Mouse (Mus musculus) liver, postnatal 0 days (tissue): ENCODE measurements around the gene Sergef. TPM values are rescaled to one million over a fixed set of nuclear protein-coding genes. Genes with fewer than 3 reads are reported as not detected.

ENCODE experiments used
- ATAC-seq: fragments of 200-750 bp; cut with Nextera tagmentation; 2 replicates; pipeline ENCODE4 v1.8.0; 2017; ENCODE audit warnings: mild to moderate bottlenecking, moderate library complexity
- DNase-seq: peaks from one replicate; pipeline ENCODE4 v3.0.0-alpha.2; 2016
- H3K27ac ChIP-seq: fragments of 300-500 bp; sonication (generic); 2 replicates; pipeline ENCODE4 v1.5.1; 2014; ENCODE audit warnings: antibody characterized with exemption, moderate library complexity, mild to moderate bottlenecking, low read depth
- H3K27me3 ChIP-seq: fragments of 300-500 bp; sonication (generic); 2 replicates; pipeline ENCODE4 v1.6.1; 2014; ENCODE audit warnings: low read length, control low read depth, mixed read lengths; ENCODE audit not compliant: insufficient read depth
- H3K36me3 ChIP-seq: fragments of 300-500 bp; sonication (generic); replicated peaks from 2 replicates; pipeline ENCODE4 v1.6.1; 2014; ENCODE audit warnings: mild to moderate bottlenecking, control low read depth, low read length, moderate library complexity, mixed read lengths; ENCODE audit not compliant: insufficient read depth
- H3K4me1 ChIP-seq: fragments of 300-500 bp; sonication (generic); 2 replicates; pipeline ENCODE4 v1.6.1; 2014; ENCODE audit warnings: antibody characterized with exemption, mild to moderate bottlenecking, control low read depth; ENCODE audit not compliant: insufficient read depth
- H3K4me2 ChIP-seq: fragments of 300-500 bp; sonication (generic); 2 replicates; pipeline ENCODE4 v1.6.1; 2014; ENCODE audit warnings: low read depth, mild to moderate bottlenecking, low read length, moderate library complexity, mixed read lengths
- H3K4me3 ChIP-seq: fragments of 300-500 bp; sonication (generic); 2 replicates; pipeline ENCODE4 v1.5.1; 2014; ENCODE audit warnings: low read depth, low read length
- H3K9ac ChIP-seq: fragments of 300-500 bp; sonication (generic); replicated peaks from 2 replicates; pipeline ENCODE4 v1.6.1; 2014; ENCODE audit warnings: mild to moderate bottlenecking, moderate library complexity
- H3K9me3 ChIP-seq: fragments of 300-500 bp; sonication (generic); 2 replicates; pipeline ENCODE4 v1.6.1; 2016; ENCODE audit warnings: mild to moderate bottlenecking, control low read depth, low read length, mixed read lengths
- CTCF ChIP-seq: sonication (generic); IDR thresholded peaks from 2 replicates; pipeline ENCODE4 v1.5.1; 2016; ENCODE audit warnings: antibody characterized with exemption, low read depth
- EP300 ChIP-seq: IDR thresholded peaks from 2 replicates; pipeline ENCODE4 v1.6.1; 2016; ENCODE audit warnings: antibody characterized with exemption, low read depth, mild to moderate bottlenecking
- WGBS: fragments of 180-500 bp; shearing (Covaris S2); extraction: QIAGEN DNeasy Blood & Tissue Kit; methylation state at CpG from one replicate; pipeline ENCODE4 v1.1.7; 2014; ENCODE audit not compliant: insufficient replicate concordance; 5-methylcytosine and 5-hydroxymethylcytosine counted together
- polyA plus RNA-seq: library from polyadenylated mRNA; unstranded; fragments of >200 nt; fragmentation: Nextera tagmentation; extraction: Ambion mirVana; gene quantifications from 2 replicates; pipeline ENCODE4 v1.2.1, GENCODE M21; 2015

Gene Sergef
- polyA plus RNA-seq, 1 experiment from 2014 or later, result 4.3 TPM

- H3K27me3 ChIP-seq, result peaks cover 69% of the 10 kb centered on the region
- TF ChIP-seq CTCF, result peak; percentile 23; the same call in 1 of the 2 replicates
- TF ChIP-seq EP300, result no peak
- H3K9ac ChIP-seq, result no peak overlapping the region
- 4% methylated on average over 55 of the region's 64 CpGs for WGBS
- ATAC-seq (peak; percentile 13; the same call in 1 of the 2 replicates), DNase-seq (no peak)
- H3K4me1 ChIP-seq, result peaks cover 8% of the 10 kb centered on the region
- H3K4me3 ChIP-seq, result no peak overlapping the region
- peak overlapping the region; percentile 67; the same call in 1 of the 2 replicates for H3K4me2 ChIP-seq
- H3K27ac ChIP-seq, result no peak overlapping the region
- H3K9me3 ChIP-seq, result no peaks in the 10 kb centered on the region
- H3K36me3 ChIP-seq, result no peaks in the 10 kb centered on the region
Measured at GRCm38 (mm10) chr7:46396928-46397731, 242.5 kb downstream of the Sergef start.

GRCm38 (mm10) chr7:46396231-46396927 is 243.2 kb downstream of the Sergef start, which contains the start of gene Kcnc1:
Gene Kcnc1, plus strand, starts transcription at chr7:46396497.
- Histone ChIP-seq H3K27ac (no peak within 1 kb of the TSS), H3K27me3 (peaks cover 69% of the 10 kb centered on the region), H3K9me3 (no peaks in the 10 kb centered on the region), H3K36me3 (no peaks in the 10 kb centered on the region), H3K4me2 (peak within 1 kb of the TSS; percentile 67), H3K4me3 (peak within 1 kb of the TSS; percentile 34; the same call in 1 of the 2 replicates), H3K4me1 (peaks cover 8% of the 10 kb centered on the region), H3K9ac (no peak within 1 kb of the TSS)
- ATAC-seq, result peak; percentile 82
- peak; percentile 84 for DNase-seq
- 7% methylated on average over 45 of the region's 93 CpGs for WGBS
- no peak for TF ChIP-seq CTCF
- no peak for TF ChIP-seq EP300

GRCm38 (mm10) chr7:46395571-46395970 is 244.0 kb downstream of the Sergef start:
- Histone ChIP-seq H3K9me3 (no peaks in the 10 kb centered on the region), H3K27me3 (peaks cover 69% of the 10 kb centered on the region), H3K4me3 (no peak overlapping the region), H3K27ac (no peak overlapping the region), H3K4me1 (peaks cover 8% of the 10 kb centered on the region), H3K36me3 (no peaks in the 10 kb centered on the region), H3K4me2 (no peak overlapping the region), H3K9ac (no peak overlapping the region)
- ATAC-seq, result no peak
- WGBS, result 36% methylated on average over 6 of the region's 6 CpGs
- DNase-seq, result no peak
- TF ChIP-seq CTCF (no peak), EP300 (no peak)

- ATAC-seq, result no peak
- 67% methylated on average over 4 of the region's 4 CpGs for WGBS
Measured at GRCm38 (mm10) chr7:46394933-46395332, 244.7 kb downstream of the Sergef start.

GRCm38 (mm10) chr7:46393718-46394511 is 245.7 kb downstream of the Sergef start:
- TF ChIP-seq CTCF (no peak), EP300 (no peak)
- Histone ChIP-seq H3K4me1 (peaks cover 8% of the 10 kb centered on the region), H3K27ac (no peak overlapping the region), H3K27me3 (peaks cover 57% of the 10 kb centered on the region), H3K9me3 (no peaks in the 10 kb centered on the region), H3K36me3 (no peaks in the 10 kb centered on the region), H3K4me3 (no peak overlapping the region), H3K9ac (no peak overlapping the region), H3K4me2 (no peak overlapping the region)
- no peak for ATAC-seq
- 31% methylated on average over 12 of the region's 12 CpGs for WGBS
- no peak for DNase-seq

More at GRCm38 (mm10) chr7:46394933-46395332, 244.7 kb downstream of the Sergef start:
- DNase-seq, result no peak
- no peaks in the 10 kb centered on the region for H3K9me3 ChIP-seq
- TF ChIP-seq CTCF, result no peak
- no peak for TF ChIP-seq EP300
- H3K4me1 ChIP-seq, result peaks cover 8% of the 10 kb centered on the region
- no peak overlapping the region for H3K27ac ChIP-seq
- no peak overlapping the region for H3K4me3 ChIP-seq
- H3K9ac ChIP-seq, result no peak overlapping the region
- no peak overlapping the region for H3K4me2 ChIP-seq
- no peaks in the 10 kb centered on the region for H3K36me3 ChIP-seq
- peaks cover 64% of the 10 kb centered on the region for H3K27me3 ChIP-seq

Other genes starting within 250 kb of the Sergef start
- 0.07 TPM in 1 of 2 replicates, not detected in the other for gene Kcnc1, start 243.3 kb downstream of the Sergef start, polyA plus RNA-seq
- gene Tph1, start 32.7 kb upstream of the Sergef start, polyA plus RNA-seq, result not detected in 2 replicates
- 6.5 and 6.9 TPM in 2 replicates for gene Saal1, start 70.9 kb upstream of the Sergef start, polyA plus RNA-seq
- gene Saa3, start 75.9 kb upstream of the Sergef start, polyA plus RNA-seq, result 5.4 and 11.9 TPM in 2 replicates
- 2.3 and 2.4 TPM in 2 replicates for gene Saa4, start 92.8 kb upstream of the Sergef start, polyA plus RNA-seq
- gene Saa1, start 103.2 kb upstream of the Sergef start, polyA plus RNA-seq, result 0.38 and 0.63 TPM in 2 replicates
- 0.19 and 0.25 TPM in 2 replicates for gene Saa2, start 112.0 kb upstream of the Sergef start, polyA plus RNA-seq
- 3.3 and 3.6 TPM in 2 replicates for gene Hps5, start 156.3 kb upstream of the Sergef start, polyA plus RNA-seq
- gene Gtf2h1, start 156.3 kb upstream of the Sergef start, polyA plus RNA-seq, result 18.8 TPM in 2 replicates
- 1,729 and 1,988 TPM in 2 replicates for gene Ldha, start 201.7 kb upstream of the Sergef start, polyA plus RNA-seq
- 0.07 and 0.23 TPM in 2 replicates for gene Ldhc, start 221.4 kb upstream of the Sergef start, polyA plus RNA-seq